Mouse (Mus musculus): ENCODE results near the gene Ing1. TPM values are rescaled to one million over a fixed set of nuclear protein-coding genes. Genes with fewer than 3 reads are reported as not detected.

The Ing1 gene
- polyA plus RNA-seq, 1 experiment from 2014 or later = 19.5 TPM

DNA sequence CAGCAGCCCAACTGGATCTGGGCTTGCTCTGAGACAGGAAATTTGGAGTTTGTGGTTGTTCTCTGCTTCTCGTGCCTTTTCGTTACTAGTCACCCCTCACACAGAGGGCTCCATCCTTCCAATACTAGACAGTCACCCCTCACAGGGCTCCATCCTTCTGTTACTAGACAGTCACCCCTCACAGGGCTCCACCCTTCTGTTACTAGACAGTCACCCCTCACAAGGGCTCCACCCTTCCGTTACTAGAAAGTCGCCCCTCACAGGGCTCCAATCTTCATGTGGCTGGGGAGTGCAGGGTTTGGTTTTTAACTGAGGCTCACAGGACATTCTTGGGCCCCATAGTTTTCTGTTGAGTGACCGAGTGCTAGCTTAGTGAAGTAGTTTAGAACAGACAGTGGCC is 42.1 kb upstream of the Ing1 start:
- Histone ChIP-seq H3K27me3 (replicated peaks; ENCODE audit: control insufficient read depth, insufficient read depth, low read length) (no peaks in the 10 kb centered on the region), H3K27ac (ENCODE audit: low read depth, low read length) (no peak overlapping the region), H3K9ac (ENCODE audit: low read depth, low read length) (no peak overlapping the region), H3K4me2 (replicated peaks; ENCODE audit: low read depth) (no peak overlapping the region), H3K4me1 (replicated peaks; ENCODE audit: control insufficient read depth, insufficient read depth, low read length) (no peaks in the 10 kb centered on the region), H3K36me3 (ENCODE audit: control insufficient read depth, insufficient read depth) (peaks cover 91% of the 10 kb centered on the region), H3K4me3 (ENCODE audit: low read depth, low read length) (no peak overlapping the region), H3K9me3 (ENCODE audit: control insufficient read depth) (no peaks in the 10 kb centered on the region)
- no peak for TF ChIP-seq CTCF (IDR thresholded peaks at IDR 0.05; ENCODE audit: low read depth)
- WGBS = 91% methylated on average over 5 of the region's 5 CpGs
- ATAC-seq = no peak

DNA sequence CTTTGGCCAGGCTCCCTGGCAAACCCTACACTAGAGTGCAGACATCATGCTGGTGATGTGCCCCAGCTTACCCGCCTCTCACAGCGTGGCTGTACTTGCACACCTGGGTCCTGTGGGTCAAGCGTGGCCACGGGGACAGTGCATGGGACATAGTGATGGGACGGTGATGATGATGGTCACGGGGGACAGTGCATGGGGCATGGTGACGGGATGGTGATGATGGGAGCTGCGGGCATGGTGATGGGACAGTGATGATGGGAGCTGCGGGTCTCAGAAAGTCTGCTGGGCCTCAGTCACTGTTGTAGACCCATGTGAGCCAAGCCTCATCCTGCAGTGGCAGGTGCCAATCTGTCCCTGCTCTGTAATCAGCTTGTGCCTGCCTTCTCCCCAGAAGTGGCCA is 39.1 kb upstream of the Ing1 start:
- H3K4me2 ChIP-seq (replicated peaks; ENCODE audit: low read depth) = no peak overlapping the region
- H3K36me3 ChIP-seq (ENCODE audit: control insufficient read depth, insufficient read depth) = peaks cover 70% of the 10 kb centered on the region
- 96% methylated on average over 9 of the region's 9 CpGs for WGBS
- no peaks in the 10 kb centered on the region for H3K9me3 ChIP-seq (ENCODE audit: control insufficient read depth)
- TF ChIP-seq CTCF (IDR thresholded peaks at IDR 0.05; ENCODE audit: low read depth) = no peak
- no peaks in the 10 kb centered on the region for H3K4me1 ChIP-seq (replicated peaks; ENCODE audit: control insufficient read depth, insufficient read depth, low read length)
- no peak overlapping the region for H3K27ac ChIP-seq (ENCODE audit: low read depth, low read length)
- H3K4me3 ChIP-seq (ENCODE audit: low read depth, low read length) = no peak overlapping the region
- H3K9ac ChIP-seq (ENCODE audit: low read depth, low read length) = no peak overlapping the region
- H3K27me3 ChIP-seq (replicated peaks; ENCODE audit: control insufficient read depth, insufficient read depth, low read length) = no peaks in the 10 kb centered on the region
- ATAC-seq = no peak

DNA sequence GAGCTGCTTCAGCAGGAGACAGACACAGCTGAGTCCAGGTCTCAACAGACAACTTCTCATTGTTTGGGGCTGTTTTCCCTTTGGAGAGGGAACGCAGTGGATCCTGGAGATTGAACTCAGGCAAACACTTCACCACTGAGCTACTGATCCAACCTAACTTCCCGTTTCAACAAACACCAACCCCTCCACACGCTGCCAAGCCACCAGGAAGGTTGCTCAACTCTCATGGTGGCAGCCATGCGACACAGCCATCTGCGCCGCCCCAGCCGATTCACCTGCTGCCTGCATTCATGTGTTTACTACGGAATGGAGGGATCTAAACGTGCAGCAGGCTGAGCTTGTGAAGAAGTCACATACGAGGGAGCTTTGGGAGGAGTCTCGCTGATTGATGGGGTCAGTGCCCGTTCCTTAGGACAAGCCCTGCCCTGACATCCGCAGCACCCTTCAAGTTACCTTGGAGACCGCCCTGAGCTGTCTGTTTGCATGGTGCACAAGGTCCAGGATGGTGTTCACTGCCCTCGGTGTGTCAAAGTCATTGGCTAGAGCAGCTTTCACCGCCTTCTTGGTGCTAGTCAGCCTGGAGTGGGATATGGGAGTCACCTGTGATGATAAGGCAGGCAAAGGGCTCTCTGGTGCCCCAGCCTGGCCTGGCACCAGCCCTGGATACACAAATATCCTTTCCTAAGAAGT is 37.9 kb upstream of the Ing1 start:
- no peak overlapping the region for H3K4me3 ChIP-seq (ENCODE audit: low read depth, low read length)
- no peak for ATAC-seq
- H3K27ac ChIP-seq (ENCODE audit: low read depth, low read length) = no peak overlapping the region
- 82% methylated on average over 16 of the region's 16 CpGs for WGBS
- no peak overlapping the region for H3K9ac ChIP-seq (ENCODE audit: low read depth, low read length)
- no peak for TF ChIP-seq CTCF (IDR thresholded peaks at IDR 0.05; ENCODE audit: low read depth)
- no peak overlapping the region for H3K4me2 ChIP-seq (replicated peaks; ENCODE audit: low read depth)
- no peaks in the 10 kb centered on the region for H3K4me1 ChIP-seq (replicated peaks; ENCODE audit: control insufficient read depth, insufficient read depth, low read length)
- peaks cover 65% of the 10 kb centered on the region for H3K36me3 ChIP-seq (ENCODE audit: control insufficient read depth, insufficient read depth)
- H3K27me3 ChIP-seq (replicated peaks; ENCODE audit: control insufficient read depth, insufficient read depth, low read length) = no peaks in the 10 kb centered on the region
- H3K9me3 ChIP-seq (ENCODE audit: control insufficient read depth) = no peaks in the 10 kb centered on the region

DNA sequence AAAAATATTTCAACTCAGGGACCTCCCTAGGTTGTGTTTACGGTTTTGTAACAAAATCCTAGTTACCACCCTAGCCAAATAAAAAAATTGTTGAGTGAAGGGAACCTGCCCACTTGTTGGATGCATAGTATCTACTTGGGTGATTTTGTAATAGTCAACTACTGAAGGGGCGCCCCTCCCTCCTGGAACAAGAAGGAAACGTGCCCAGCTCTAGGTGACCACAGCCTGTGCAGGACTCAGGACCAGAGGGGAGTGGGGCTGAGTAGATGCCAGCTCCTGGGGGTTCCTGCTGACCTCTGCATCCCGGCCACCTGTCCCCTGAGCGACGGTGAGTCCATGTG is 37.3 kb upstream of the Ing1 start:
- no peak for ATAC-seq
- Histone ChIP-seq H3K27ac (ENCODE audit: low read depth, low read length) (no peak overlapping the region), H3K9ac (ENCODE audit: low read depth, low read length) (no peak overlapping the region), H3K4me3 (ENCODE audit: low read depth, low read length) (no peak overlapping the region), H3K4me1 (replicated peaks; ENCODE audit: control insufficient read depth, insufficient read depth, low read length) (no peaks in the 10 kb centered on the region), H3K9me3 (ENCODE audit: control insufficient read depth) (no peaks in the 10 kb centered on the region), H3K36me3 (ENCODE audit: control insufficient read depth, insufficient read depth) (peaks cover 65% of the 10 kb centered on the region), H3K4me2 (replicated peaks; ENCODE audit: low read depth) (no peak overlapping the region), H3K27me3 (replicated peaks; ENCODE audit: control insufficient read depth, insufficient read depth, low read length) (no peaks in the 10 kb centered on the region)
- TF ChIP-seq CTCF (IDR thresholded peaks at IDR 0.05; ENCODE audit: low read depth) = no peak
- WGBS = 82% methylated on average over 6 of the region's 6 CpGs

DNA sequence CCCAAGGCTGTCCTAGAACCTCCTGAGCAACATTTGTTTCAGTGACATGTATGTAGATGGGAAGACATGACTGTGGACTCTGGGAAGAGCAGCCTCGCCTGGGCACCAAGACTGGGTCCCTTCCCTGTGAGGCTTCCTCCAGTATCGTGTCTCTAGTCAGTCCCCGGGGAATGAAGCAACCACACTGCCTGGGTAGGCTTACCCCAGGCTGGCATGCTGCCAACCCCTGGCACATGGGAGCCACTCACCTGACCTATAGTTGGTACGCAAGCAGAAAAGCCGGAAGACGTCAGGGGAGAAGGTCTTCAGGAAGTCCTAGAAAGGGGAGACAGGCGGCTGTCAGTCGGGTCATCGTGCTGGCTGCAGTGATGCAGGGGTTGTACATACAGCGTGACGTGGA is 36.7 kb upstream of the Ing1 start:
- no peaks in the 10 kb centered on the region for H3K4me1 ChIP-seq (replicated peaks; ENCODE audit: control insufficient read depth, insufficient read depth, low read length)
- H3K9ac ChIP-seq (ENCODE audit: low read depth, low read length) = no peak overlapping the region
- no peak overlapping the region for H3K27ac ChIP-seq (ENCODE audit: low read depth, low read length)
- no peak overlapping the region for H3K4me3 ChIP-seq (ENCODE audit: low read depth, low read length)
- TF ChIP-seq CTCF (IDR thresholded peaks at IDR 0.05; ENCODE audit: low read depth) = no peak
- H3K4me2 ChIP-seq (replicated peaks; ENCODE audit: low read depth) = no peak overlapping the region
- H3K36me3 ChIP-seq (ENCODE audit: control insufficient read depth, insufficient read depth) = peaks cover 59% of the 10 kb centered on the region
- ATAC-seq = no peak
- no peaks in the 10 kb centered on the region for H3K27me3 ChIP-seq (replicated peaks; ENCODE audit: control insufficient read depth, insufficient read depth, low read length)
- WGBS = 80% methylated on average over 11 of the region's 11 CpGs
- H3K9me3 ChIP-seq (ENCODE audit: control insufficient read depth) = no peaks in the 10 kb centered on the region

DNA sequence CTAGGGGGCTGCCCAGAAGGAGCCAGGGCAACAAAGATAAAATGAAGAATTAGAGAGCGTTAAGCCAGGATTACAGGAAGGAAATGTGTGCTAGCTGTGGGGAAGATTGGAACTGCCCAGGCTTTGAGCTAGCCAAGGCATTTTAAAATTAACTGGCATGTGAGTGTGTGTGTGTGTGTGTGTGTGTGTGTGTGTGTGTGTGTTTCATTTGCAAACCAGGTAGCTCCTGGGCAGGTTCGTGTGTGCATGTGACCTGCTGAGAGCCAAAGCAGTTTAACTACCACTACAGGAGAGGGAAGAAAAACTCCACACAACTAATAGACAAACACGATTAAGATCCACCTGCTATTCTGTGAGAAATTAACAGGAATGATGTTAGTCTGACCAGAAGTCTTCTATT is 32.0 kb upstream of the Ing1 start:
- no peaks in the 10 kb centered on the region for H3K4me1 ChIP-seq (replicated peaks; ENCODE audit: control insufficient read depth, insufficient read depth, low read length)
- no peak for TF ChIP-seq CTCF (IDR thresholded peaks at IDR 0.05; ENCODE audit: low read depth)
- no peaks in the 10 kb centered on the region for H3K27me3 ChIP-seq (replicated peaks; ENCODE audit: control insufficient read depth, insufficient read depth, low read length)
- ATAC-seq = no peak
- H3K4me3 ChIP-seq (ENCODE audit: low read depth, low read length) = no peak overlapping the region
- no peaks in the 10 kb centered on the region for H3K9me3 ChIP-seq (ENCODE audit: control insufficient read depth)
- no peak overlapping the region for H3K9ac ChIP-seq (ENCODE audit: low read depth, low read length)
- 72% methylated on average over 3 of the region's 3 CpGs for WGBS
- peaks cover 30% of the 10 kb centered on the region for H3K36me3 ChIP-seq (ENCODE audit: control insufficient read depth, insufficient read depth)
- H3K4me2 ChIP-seq (replicated peaks; ENCODE audit: low read depth) = no peak overlapping the region
- H3K27ac ChIP-seq (ENCODE audit: low read depth, low read length) = no peak overlapping the region

All from intestine, postnatal 0 days (tissue).